Mouse (Mus musculus) heart, embryonic 16.5 days (tissue): ENCODE measurements around the gene Gria2. TPM values are rescaled to one million over a fixed set of nuclear protein-coding genes. Genes with fewer than 3 reads are reported as not detected.
A peak's percentile ranks its signal among the peaks of the same experiment; 100 is the strongest.

Experiments used
- ATAC-seq: fragments of 200-750 bp; cut with Nextera tagmentation; replicated peaks from 2 replicates; pipeline ENCODE4 v1.8.0; 2017; ENCODE audit warnings: moderate number of reproducible peaks; ENCODE audit not compliant: insufficient read depth, low FRiP score; ENCODE audit errors: extremely low read depth
- H3K27ac ChIP-seq: fragments of 300-500 bp; sonication (generic); 2 replicates; pipeline ENCODE4 v1.5.1; 2014; ENCODE audit warnings: mild to moderate bottlenecking, low read length, control low read depth, moderate library complexity
- H3K27me3 ChIP-seq: fragments of 300-500 bp; sonication (generic); 2 replicates; pipeline ENCODE4 v1.6.1; 2014; ENCODE audit warnings: low read length, mixed read lengths; ENCODE audit not compliant: control insufficient read depth, insufficient read depth
- H3K36me3 ChIP-seq: fragments of 300-500 bp; sonication (generic); 2 replicates; pipeline ENCODE4 v1.6.1; 2014; ENCODE audit not compliant: control insufficient read depth, insufficient read depth
- H3K4me1 ChIP-seq: fragments of 300-500 bp; sonication (generic); 2 replicates; pipeline ENCODE4 v1.6.1; 2014; ENCODE audit warnings: low read length, mixed read lengths; ENCODE audit not compliant: control insufficient read depth, insufficient read depth
- H3K4me2 ChIP-seq: fragments of 300-500 bp; sonication (generic); 2 replicates; pipeline ENCODE4 v1.6.1; 2014; ENCODE audit warnings: low read depth, mild to moderate bottlenecking, control low read depth, low read length
- H3K4me3 ChIP-seq: fragments of 300-500 bp; sonication (generic); 2 replicates; pipeline ENCODE4 v1.5.1; 2014; ENCODE audit warnings: mild to moderate bottlenecking, control low read depth, low read length
- H3K9ac ChIP-seq: fragments of 300-500 bp; sonication (generic); 2 replicates; pipeline ENCODE4 v1.6.1; 2014; ENCODE audit warnings: low read length, control low read depth
- H3K9me3 ChIP-seq: fragments of 300-500 bp; sonication (generic); replicated peaks from 2 replicates; pipeline ENCODE4 v1.6.1; 2016; ENCODE audit warnings: low read length; ENCODE audit not compliant: control insufficient read depth
- WGBS: fragments of 180-500 bp; shearing (Covaris S2); extraction: QIAGEN DNeasy Blood & Tissue Kit; methylation state at CpG from one replicate; pipeline ENCODE4 v1.1.7; 2014; 5-methylcytosine and 5-hydroxymethylcytosine counted together
- polyA plus RNA-seq: library from polyadenylated mRNA; unstranded; fragments of >200 nt; fragmentation: Nextera tagmentation; extraction: Ambion mirVana; gene quantifications from 2 replicates; pipeline ENCODE4 v1.2.1, GENCODE M21; 2015

The Gria2 gene
- polyA plus RNA-seq, 1 experiment from 2014 or later, result 0.35 TPM

- no peak overlapping the region for H3K4me2 ChIP-seq
- no peak overlapping the region for H3K4me3 ChIP-seq
- no peaks in the 10 kb centered on the region for H3K9me3 ChIP-seq
- no peak overlapping the region for H3K27ac ChIP-seq
- 2% methylated on average over 1 of the region's 1 CpGs for WGBS
- H3K4me1 ChIP-seq, result peaks cover 11% of the 10 kb centered on the region
- ATAC-seq, result no peak
- peaks cover 26% of the 10 kb centered on the region for H3K27me3 ChIP-seq
- H3K9ac ChIP-seq, result no peak overlapping the region
- no peaks in the 10 kb centered on the region for H3K36me3 ChIP-seq
These were observed 2.7 kb upstream of the Gria2 start for GRCm38 (mm10) chr3:80805327-80805726.

GRCm38 (mm10) chr3:80803811-80804210, 1.2 kb upstream of the Gria2 start:
- 62% methylated on average over 1 of the region's 1 CpGs for WGBS

GRCm38 (mm10) chr3:80803211-80803610, 576 bp upstream of the Gria2 start:
- Histone ChIP-seq H3K27me3 (peaks cover 29% of the 10 kb centered on the region), H3K27ac (no peak overlapping the region), H3K4me1 (peaks cover 13% of the 10 kb centered on the region), H3K9me3 (no peaks in the 10 kb centered on the region), H3K4me3 (no peak overlapping the region), H3K4me2 (no peak overlapping the region), H3K9ac (no peak overlapping the region), H3K36me3 (no peaks in the 10 kb centered on the region)
- 54% methylated on average over 8 of the region's 8 CpGs for WGBS
- no peak for ATAC-seq

More at GRCm38 (mm10) chr3:80803811-80804210, 1.2 kb upstream of the Gria2 start:
- no peak overlapping the region for H3K9ac ChIP-seq
- peaks cover 29% of the 10 kb centered on the region for H3K27me3 ChIP-seq
- H3K36me3 ChIP-seq, result no peaks in the 10 kb centered on the region
- H3K27ac ChIP-seq, result no peak overlapping the region
- no peak overlapping the region for H3K4me2 ChIP-seq
- H3K4me3 ChIP-seq, result no peak overlapping the region
- no peak for ATAC-seq
- H3K4me1 ChIP-seq, result peaks cover 13% of the 10 kb centered on the region
- H3K9me3 ChIP-seq, result no peaks in the 10 kb centered on the region

GRCm38 (mm10) chr3:80801827-80802310, 766 bp downstream of the Gria2 start:
- H3K4me3 ChIP-seq, result no peak overlapping the region

GRCm38 (mm10) chr3:80800995-80801826, 1.4 kb downstream of the Gria2 start:
- H3K4me2 ChIP-seq, result peak overlapping the region; percentile 59
- ATAC-seq, result 0 out of 2 replicates have a peak, but pooled peaks have one; percentile 28
- no peak overlapping the region for H3K9ac ChIP-seq
- no peaks in the 10 kb centered on the region for H3K36me3 ChIP-seq
- H3K4me3 ChIP-seq, result peak overlapping the region; percentile 42
- WGBS, result 9% methylated on average over 31 of the region's 33 CpGs
- no peaks in the 10 kb centered on the region for H3K9me3 ChIP-seq
- H3K27me3 ChIP-seq, result peaks cover 29% of the 10 kb centered on the region
- no peak overlapping the region for H3K27ac ChIP-seq
- H3K4me1 ChIP-seq, result peaks cover 13% of the 10 kb centered on the region

More at GRCm38 (mm10) chr3:80801827-80802310, 766 bp downstream of the Gria2 start:
- Histone ChIP-seq H3K4me1 (peaks cover 13% of the 10 kb centered on the region), H3K4me2 (no peak overlapping the region), H3K9me3 (no peaks in the 10 kb centered on the region), H3K27me3 (peaks cover 29% of the 10 kb centered on the region), H3K27ac (no peak overlapping the region), H3K36me3 (no peaks in the 10 kb centered on the region), H3K9ac (no peak overlapping the region)
- WGBS, result 24% methylated on average over 6 of the region's 6 CpGs
- no peak for ATAC-seq

- H3K27ac ChIP-seq, result no peak overlapping the region
- H3K36me3 ChIP-seq, result no peaks in the 10 kb centered on the region
- ATAC-seq, result peak; percentile 49
- peak overlapping the region; percentile 42 for H3K4me3 ChIP-seq
- peaks cover 13% of the 10 kb centered on the region for H3K4me1 ChIP-seq
- no peaks in the 10 kb centered on the region for H3K9me3 ChIP-seq
- no peak overlapping the region for H3K9ac ChIP-seq
- H3K4me2 ChIP-seq, result peak overlapping the region; percentile 59
- WGBS, result 2% methylated on average over 29 of the region's 29 CpGs
- H3K27me3 ChIP-seq, result peaks cover 29% of the 10 kb centered on the region
These were observed 2.2 kb downstream of the Gria2 start for GRCm38 (mm10) chr3:80800299-80800994.

GRCm38 (mm10) chr3:80797935-80798334, 4.7 kb downstream of the Gria2 start:
- Histone ChIP-seq H3K9me3 (no peaks in the 10 kb centered on the region), H3K27ac (no peak overlapping the region), H3K9ac (no peak overlapping the region), H3K27me3 (peaks cover 26% of the 10 kb centered on the region), H3K4me3 (no peak overlapping the region), H3K4me2 (no peak overlapping the region), H3K4me1 (peaks cover 13% of the 10 kb centered on the region), H3K36me3 (no peaks in the 10 kb centered on the region)
- WGBS, result 70% methylated on average over 1 of the region's 1 CpGs
- ATAC-seq, result no peak

GRCm38 (mm10) chr3:80796764-80797163, 5.9 kb downstream of the Gria2 start:
- ATAC-seq, result no peak
- Histone ChIP-seq H3K4me3 (no peak overlapping the region), H3K4me2 (no peak overlapping the region), H3K27me3 (peaks cover 16% of the 10 kb centered on the region), H3K9me3 (no peaks in the 10 kb centered on the region), H3K27ac (no peak overlapping the region), H3K9ac (no peak overlapping the region), H3K4me1 (peaks cover 10% of the 10 kb centered on the region), H3K36me3 (no peaks in the 10 kb centered on the region)

- no peak overlapping the region for H3K4me2 ChIP-seq
- no peak for ATAC-seq
- WGBS, result 79% methylated on average over 2 of the region's 2 CpGs
- no peak overlapping the region for H3K27ac ChIP-seq
- H3K9me3 ChIP-seq, result no peaks in the 10 kb centered on the region
- H3K9ac ChIP-seq, result no peak overlapping the region
- H3K27me3 ChIP-seq, result peaks cover 3% of the 10 kb centered on the region
- H3K36me3 ChIP-seq, result no peaks in the 10 kb centered on the region
- H3K4me3 ChIP-seq, result no peak overlapping the region
- peaks cover 2% of the 10 kb centered on the region for H3K4me1 ChIP-seq
These were observed 7.4 kb downstream of the Gria2 start for GRCm38 (mm10) chr3:80795284-80795683.
